Mouse (Mus musculus) hindbrain, embryonic 16.5 days (tissue): Measurements from ENCODE around the gene Ecd. TPM values are rescaled to one million over a fixed set of nuclear protein-coding genes. Genes with fewer than 3 reads are reported as not detected.

Source experiments
- ATAC-seq: fragments of 200-750 bp; cut with Nextera tagmentation; 2 replicates; pipeline ENCODE4 v1.8.0; 2017; ENCODE audit warnings: moderate TSS enrichment, moderate library complexity
- H3K27ac ChIP-seq: fragments of 300-500 bp; sonication (generic); 2 replicates; pipeline ENCODE4 v1.5.1; 2014; ENCODE audit warnings: low read depth, mild to moderate bottlenecking, control low read depth, low read length, moderate library complexity
- H3K27me3 ChIP-seq: fragments of 300-500 bp; sonication (generic); replicated peaks from 2 replicates; pipeline ENCODE4 v1.6.1; 2014; ENCODE audit warnings: low read length; ENCODE audit not compliant: control insufficient read depth, insufficient read depth
- H3K36me3 ChIP-seq: fragments of 300-500 bp; sonication (generic); 2 replicates; pipeline ENCODE4 v1.6.1; 2014; ENCODE audit warnings: mild to moderate bottlenecking, low read length, moderate library complexity, mixed read lengths; ENCODE audit not compliant: control insufficient read depth, insufficient read depth
- H3K4me1 ChIP-seq: fragments of 300-500 bp; sonication (generic); 2 replicates; pipeline ENCODE4 v1.6.1; 2014; ENCODE audit warnings: low read depth, low read length; ENCODE audit not compliant: control insufficient read depth, insufficient read depth
- H3K4me2 ChIP-seq: fragments of 300-500 bp; sonication (generic); 2 replicates; pipeline ENCODE4 v1.6.1; 2014; ENCODE audit warnings: mild to moderate bottlenecking, low read length, control low read depth, moderate library complexity
- H3K4me3 ChIP-seq: fragments of 300-500 bp; sonication (generic); 2 replicates; pipeline ENCODE4 v1.5.1; 2014; ENCODE audit warnings: mild to moderate bottlenecking, low read length, control low read depth, moderate library complexity
- H3K9ac ChIP-seq: fragments of 300-500 bp; sonication (generic); 2 replicates; pipeline ENCODE4 v1.6.1; 2014; ENCODE audit warnings: low read depth, mild to moderate bottlenecking, control low read depth, low read length, moderate library complexity
- H3K9me3 ChIP-seq: fragments of 300-500 bp; sonication (generic); 2 replicates; pipeline ENCODE4 v1.6.1; 2014; ENCODE audit warnings: mild to moderate bottlenecking, low read length, moderate library complexity; ENCODE audit not compliant: control insufficient read depth
- WGBS: fragments of 180-500 bp; shearing (Covaris S2); extraction: QIAGEN DNeasy Blood & Tissue Kit; methylation state at CpG from one replicate; pipeline ENCODE4 v1.1.7; 2014; 5-methylcytosine and 5-hydroxymethylcytosine counted together
- polyA plus RNA-seq: library from polyadenylated mRNA; unstranded; fragments of >200 nt; fragmentation: Nextera tagmentation; extraction: Ambion mirVana; gene quantifications from 2 replicates; pipeline ENCODE4 v1.2.1, GENCODE M21; 2015

Ecd gene
- polyA plus RNA-seq, 1 experiment from 2014 or later, result 46.5 TPM

DNA sequence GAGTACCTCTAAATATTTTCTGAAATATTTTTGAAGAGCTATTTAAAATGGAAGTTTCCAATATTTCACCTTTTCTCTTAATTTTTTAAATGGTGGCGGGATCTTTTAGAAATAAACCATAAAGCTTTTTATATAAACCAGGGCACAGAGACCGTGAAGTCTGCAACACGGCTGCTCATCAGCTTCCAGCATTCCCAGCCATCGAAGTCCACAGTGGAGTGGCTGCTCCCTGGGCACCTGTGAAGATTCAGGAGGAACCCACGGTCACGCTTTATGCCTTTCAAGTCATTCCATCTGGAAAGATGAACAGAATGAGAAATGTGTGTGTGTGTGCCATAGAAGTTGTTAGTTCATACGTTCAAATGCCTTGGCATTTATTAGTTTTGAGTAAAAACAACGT is 53.0 kb downstream of the Ecd start:
- Histone ChIP-seq H3K9ac (peak overlapping the region; percentile 36), H3K9me3 (no peaks in the 10 kb centered on the region), H3K27me3 (no peaks in the 10 kb centered on the region), H3K4me3 (peak overlapping the region; percentile 50), H3K27ac (no peak overlapping the region), H3K4me2 (peak overlapping the region; percentile 71), H3K4me1 (peaks cover 4% of the 10 kb centered on the region), H3K36me3 (no peaks in the 10 kb centered on the region)
- WGBS, result 42% methylated on average over 8 of the region's 8 CpGs
- ATAC-seq, result no peak

DNA sequence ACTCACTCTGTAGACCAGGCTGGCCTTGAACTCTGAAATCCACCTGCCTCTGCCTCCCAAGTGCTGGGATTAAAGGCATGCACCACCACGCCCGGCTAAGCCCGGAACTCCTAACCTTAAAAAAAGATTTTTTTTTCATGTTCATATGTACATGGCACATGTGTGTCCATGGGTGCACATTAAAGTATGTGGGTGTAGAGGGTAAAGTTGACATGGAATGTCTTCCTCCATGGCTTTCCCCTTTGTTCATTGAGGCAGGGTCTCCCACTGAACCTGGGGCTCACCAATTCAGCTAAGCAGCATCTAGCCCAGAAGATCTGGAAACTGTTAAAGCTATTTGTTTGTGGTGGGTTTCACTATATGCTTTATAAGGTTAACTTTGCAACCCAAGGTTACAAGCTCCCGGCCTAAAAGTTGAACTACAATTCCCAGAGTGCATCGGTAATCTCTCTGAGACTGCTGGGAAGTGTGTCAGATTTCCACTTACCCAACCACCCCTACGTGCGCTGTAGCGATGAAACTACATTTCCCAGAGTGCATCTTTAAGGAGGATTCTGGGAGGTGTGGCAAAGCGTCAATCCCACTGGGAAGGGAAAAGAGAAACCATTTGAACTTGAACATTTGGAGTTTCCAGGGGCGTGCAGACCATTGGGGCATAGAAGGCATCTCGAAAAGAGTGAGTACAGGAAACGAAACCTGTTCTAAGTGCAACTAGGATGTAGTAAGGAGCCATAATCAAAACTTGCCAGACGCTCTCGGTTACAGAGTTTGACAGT is 53.6 kb downstream of the Ecd start, which contains the start of gene Nudt13:
TSS of gene Nudt13 (plus strand) at position 581 of the 776 bp plus-strand sequence.
- no peaks in the 10 kb centered on the region for H3K27me3 ChIP-seq
- 23% methylated on average over 14 of the region's 14 CpGs for WGBS
- no peak within 1 kb of the TSS for H3K27ac ChIP-seq
- H3K9ac ChIP-seq, result peak within 1 kb of the TSS; percentile 53
- ATAC-seq, result peak; percentile 97
- H3K4me3 ChIP-seq, result peak within 1 kb of the TSS; percentile 50
- peak within 1 kb of the TSS; percentile 71 for H3K4me2 ChIP-seq
- H3K9me3 ChIP-seq, result no peaks in the 10 kb centered on the region
- H3K4me1 ChIP-seq, result peaks cover 4% of the 10 kb centered on the region
- H3K36me3 ChIP-seq, result no peaks in the 10 kb centered on the region

DNA sequence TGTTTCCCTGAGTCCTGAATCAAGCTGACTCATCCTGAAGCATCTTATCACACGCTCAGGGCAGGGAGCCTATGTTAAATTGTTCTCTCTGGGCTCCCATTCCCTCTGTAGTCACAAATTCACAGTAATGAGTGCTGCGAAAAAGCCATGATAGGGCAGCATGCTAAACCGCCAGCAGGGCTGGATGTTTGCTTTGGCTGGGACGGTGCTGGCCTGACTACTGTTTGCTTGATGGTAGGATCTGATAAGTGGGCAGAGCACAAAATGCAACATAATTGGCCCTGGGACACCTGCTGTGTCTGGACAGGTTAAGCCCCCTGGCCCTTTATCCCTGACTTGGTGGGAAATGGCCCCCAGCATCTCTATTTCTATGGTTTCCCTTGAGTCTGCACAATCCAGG is 56.5 kb downstream of the Ecd start:
- Histone ChIP-seq H3K27ac (no peak overlapping the region), H3K4me2 (no peak overlapping the region), H3K9ac (no peak overlapping the region), H3K9me3 (no peaks in the 10 kb centered on the region), H3K4me3 (no peak overlapping the region), H3K36me3 (no peaks in the 10 kb centered on the region), H3K27me3 (no peaks in the 10 kb centered on the region), H3K4me1 (peaks cover 4% of the 10 kb centered on the region)
- ATAC-seq, result no peak
- 45% methylated on average over 4 of the region's 4 CpGs for WGBS

Other genes with a start within 250 kb of the Ecd start
- gene Saysd1, start 209.6 kb downstream of the Ecd start, polyA plus RNA-seq, result 12.1 and 12.6 TPM in 2 replicates
- 1.4 and 1.7 TPM in 2 replicates for gene Kcnk5, start 166.3 kb downstream of the Ecd start, polyA plus RNA-seq
- 0.09 TPM in 1 of 2 replicates, not detected in the other for gene Kcnk16, start 78.9 kb downstream of the Ecd start, polyA plus RNA-seq
- gene Nudt13, start 53.4 kb downstream of the Ecd start, polyA plus RNA-seq, result 15.8 and 16.4 TPM in 2 replicates
- gene Fam149b, start within 50 bp of the Ecd start, polyA plus RNA-seq, result 40.1 and 40.4 TPM in 2 replicates
- gene Dnajc9, start 40.8 kb upstream of the Ecd start, polyA plus RNA-seq, result 129 and 131 TPM in 2 replicates
- gene Mrps16, start 45.5 kb upstream of the Ecd start, polyA plus RNA-seq, result 64.7 and 68.0 TPM in 2 replicates
- 1.2 and 1.9 TPM in 2 replicates for gene Cfap70, start 104.1 kb upstream of the Ecd start, polyA plus RNA-seq
- 20.6 and 20.8 TPM in 2 replicates for gene Anxa7, start 132.0 kb upstream of the Ecd start, polyA plus RNA-seq
- 0.30 and 0.41 TPM in 2 replicates for gene Mss51, start 148.8 kb upstream of the Ecd start, polyA plus RNA-seq
- gene Ppp3cb, start 198.5 kb upstream of the Ecd start, polyA plus RNA-seq, result 67.1 and 87.0 TPM in 2 replicates